Mouse (Mus musculus): Measurements from ENCODE around the gene Scube3.

Gene Scube3

GRCm38 (mm10) chr17:28141771-28142699 lies at the start of gene Scube3:
Gene Scube3 (plus strand): TSS chr17:28142141.
- DNase-seq = no peak

GRCm38 (mm10) chr17:28092297-28092696 lies 49.6 kb upstream of the Scube3 start:
- no peak for DNase-seq

DNA sequence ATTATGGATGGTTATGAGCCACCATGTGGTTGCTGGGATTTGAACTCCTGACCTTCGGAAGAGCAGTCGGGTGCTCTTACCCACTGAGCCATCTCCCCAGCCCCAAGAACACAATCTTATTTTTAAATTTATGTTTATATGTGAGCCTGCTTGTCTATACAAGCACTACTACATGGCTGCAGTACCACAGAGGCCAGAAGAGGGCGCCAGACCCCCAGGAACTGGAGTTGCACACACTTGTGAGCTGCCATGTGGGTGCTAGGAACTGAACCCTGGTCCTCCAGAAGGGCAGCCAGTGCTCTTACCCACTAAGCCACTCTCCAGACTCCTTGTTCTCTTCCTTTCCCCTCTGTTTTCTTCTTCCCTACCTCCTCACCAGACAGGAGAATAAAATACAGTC lies 48.1 kb upstream of the Scube3 start:
- no peak for DNase-seq

GRCm38 (mm10) chr17:28096418-28096817 lies 45.5 kb upstream of the Scube3 start:
- no peak for DNase-seq

DNA sequence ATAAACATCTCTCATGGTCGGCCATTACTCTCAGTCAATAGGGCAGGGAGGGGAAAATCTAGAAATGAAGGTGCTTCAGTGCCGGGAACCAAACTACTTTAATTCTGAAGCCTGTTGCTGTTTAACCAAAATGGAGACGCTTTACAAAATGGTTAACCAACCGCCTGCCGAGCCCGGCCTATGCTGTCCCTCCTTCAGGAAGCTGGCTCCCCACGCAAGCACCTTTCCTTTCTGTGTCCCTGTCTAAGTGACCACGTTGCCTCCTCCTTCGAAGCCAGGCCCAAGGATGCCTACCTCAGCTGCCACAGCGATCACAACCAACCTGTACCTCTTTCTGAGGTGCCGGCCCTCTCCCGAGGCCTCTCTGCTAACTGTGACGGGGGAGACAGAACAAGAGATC lies 44.6 kb upstream of the Scube3 start:
- no peak for DNase-seq

DNA sequence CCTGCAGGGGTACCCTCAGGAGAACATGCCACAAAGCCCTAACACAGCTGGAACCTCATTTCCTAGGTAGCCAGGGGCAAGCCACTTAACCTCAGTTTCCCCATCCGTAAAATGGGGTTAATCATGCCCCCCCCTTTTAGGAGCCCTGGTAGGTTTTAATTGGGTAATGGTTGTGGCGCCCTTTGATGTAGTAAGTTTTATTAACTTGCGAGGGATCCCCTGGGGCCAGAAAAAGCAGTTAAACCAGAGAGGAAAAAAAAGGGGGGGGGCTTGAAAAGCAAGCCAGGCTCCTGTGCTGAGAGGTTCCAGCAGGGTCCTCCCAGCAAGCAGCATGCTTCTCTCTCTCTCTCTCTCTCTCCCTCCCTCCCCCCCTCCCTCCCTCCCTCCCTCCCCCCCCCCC lies 42.9 kb upstream of the Scube3 start:
- DNase-seq = no peak

DNA sequence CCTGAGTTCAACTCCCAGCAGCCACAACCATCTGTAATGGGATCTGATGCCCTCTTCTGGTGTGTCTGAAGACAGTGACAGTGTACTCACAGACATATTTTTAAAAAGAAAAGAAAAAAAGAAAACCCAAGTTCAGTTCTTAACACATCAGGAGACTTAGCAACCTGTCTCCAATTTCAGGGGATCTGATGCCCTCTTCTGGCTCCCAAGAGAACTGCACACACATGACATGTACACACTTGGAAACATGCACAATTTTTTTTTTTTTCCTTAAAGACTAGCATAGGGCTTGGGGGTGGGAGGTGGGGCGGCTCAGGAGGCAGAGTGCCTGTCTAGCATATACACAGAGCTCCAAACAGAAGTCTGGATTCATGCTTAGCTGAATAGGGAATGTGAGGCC lies 41.3 kb upstream of the Scube3 start:
- no peak for DNase-seq

DNA sequence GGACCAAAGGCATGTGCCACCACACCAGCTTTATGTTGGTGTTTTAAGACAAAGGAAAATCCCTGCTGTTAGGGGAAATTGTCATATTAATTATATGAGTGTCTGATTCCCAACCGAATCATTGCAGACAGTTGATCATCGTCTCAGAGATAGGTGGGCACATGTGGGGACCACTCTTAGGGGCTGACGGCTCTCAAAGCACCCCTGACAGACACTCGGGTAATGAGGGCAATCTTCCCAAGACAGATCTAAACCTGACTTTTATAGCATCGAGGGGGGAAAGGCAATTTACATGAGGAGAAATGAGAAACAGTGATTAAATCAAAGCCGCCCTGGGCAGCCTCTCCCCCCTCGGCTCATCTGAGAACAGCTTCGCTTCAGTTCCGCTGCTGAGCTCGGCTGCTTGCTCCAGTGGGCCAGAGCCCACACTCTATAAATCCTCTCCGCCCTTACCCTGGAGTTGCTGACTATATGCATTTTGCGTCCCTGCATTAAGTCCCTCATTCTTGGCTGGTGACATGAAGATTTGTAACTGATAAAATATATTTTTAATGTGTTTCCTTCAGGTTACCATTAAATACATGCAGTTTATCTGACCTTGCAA lies 40.6 kb upstream of the Scube3 start:
- DNase-seq = no peak

- DNase-seq = no peak
These were observed 40.0 kb upstream of the Scube3 start for GRCm38 (mm10) chr17:28101902-28102319.

DNA sequence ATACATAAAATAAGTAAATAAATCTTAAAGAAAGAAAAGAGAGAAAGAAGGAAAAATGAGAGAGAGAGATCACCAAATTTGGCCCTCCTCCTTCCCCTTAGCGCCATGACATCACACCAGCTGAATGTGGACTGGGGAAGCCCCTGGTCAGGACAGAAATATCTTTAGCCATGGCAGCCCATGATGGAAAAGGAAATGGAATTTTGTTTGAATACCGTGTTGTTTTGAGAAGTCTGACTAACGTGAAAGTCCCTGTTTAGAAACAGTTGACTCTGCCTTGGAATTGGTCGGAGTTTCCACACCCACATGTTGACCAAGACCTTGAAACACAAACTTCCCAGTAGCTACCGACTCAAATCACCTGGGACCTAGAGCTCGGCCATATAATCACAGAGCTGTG lies 37.5 kb upstream of the Scube3 start:
- DNase-seq = no peak

DNA sequence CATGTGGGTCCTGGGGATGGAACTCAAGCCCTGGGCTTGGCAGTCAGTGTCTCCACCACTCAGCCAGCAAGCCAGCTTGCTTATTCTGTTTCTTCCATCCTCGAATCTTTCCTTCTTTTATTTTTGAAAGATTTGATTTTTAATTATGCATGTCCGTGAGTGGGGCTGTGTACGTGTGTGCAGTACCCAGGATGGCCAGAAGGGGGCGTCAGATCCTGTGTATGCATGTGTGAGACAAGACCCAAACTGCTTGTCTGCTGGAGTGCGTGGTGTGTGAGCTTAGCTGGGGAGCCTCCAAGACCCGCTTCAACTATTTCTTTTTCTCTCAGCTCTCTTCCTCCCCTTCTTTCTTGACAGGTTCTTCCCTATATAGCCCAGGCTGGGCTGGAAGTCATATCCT lies 35.6 kb upstream of the Scube3 start:
- DNase-seq = no peak

DNA sequence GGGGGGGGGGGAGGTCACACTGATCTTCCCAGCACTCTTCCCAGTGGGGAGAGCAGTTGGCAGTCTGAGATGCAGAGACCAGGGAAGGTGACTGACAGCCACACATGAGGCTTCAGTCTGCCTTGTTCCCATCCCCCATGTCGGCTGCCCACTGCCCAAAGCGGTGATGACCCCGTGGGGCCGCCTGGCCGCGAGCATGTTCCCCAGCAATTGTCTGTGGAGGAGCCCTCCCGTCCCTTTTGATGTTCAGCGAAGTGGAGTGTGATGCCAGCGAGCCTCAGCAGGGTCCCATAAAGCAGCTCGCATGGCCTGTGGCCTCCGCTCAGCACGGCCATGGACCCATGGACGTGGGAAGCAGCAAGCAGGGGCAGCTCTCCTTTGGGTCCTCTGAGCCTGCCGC lies 34.7 kb upstream of the Scube3 start:
- DNase-seq = no peak

- DNase-seq = no peak
These were observed 29.7 kb upstream of the Scube3 start for GRCm38 (mm10) chr17:28112266-28112665.

DNA sequence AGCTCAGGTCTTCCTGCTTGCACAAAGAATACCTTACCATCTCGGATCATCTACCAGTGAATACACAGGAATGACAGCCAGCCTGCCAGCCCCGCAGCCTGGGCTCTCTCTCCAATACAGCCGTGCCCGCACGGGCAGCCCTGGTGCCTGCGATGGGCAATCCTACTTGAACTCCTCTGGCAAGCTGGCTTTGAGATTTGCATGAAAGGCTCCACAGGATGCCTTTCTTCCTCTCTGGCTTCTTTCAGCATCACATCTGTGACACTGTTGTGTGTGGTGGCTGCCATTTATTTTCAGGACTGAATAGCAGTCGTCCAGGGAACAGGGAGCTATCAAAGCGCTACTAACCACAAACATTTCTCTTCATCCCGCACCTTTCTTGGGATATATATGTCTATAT lies 25.6 kb upstream of the Scube3 start:
- no peak for DNase-seq

GRCm38 (mm10) chr17:28117451-28118209 lies 24.3 kb upstream of the Scube3 start:
- no peak for DNase-seq

- no peak for DNase-seq
These were observed 21.5 kb upstream of the Scube3 start for GRCm38 (mm10) chr17:28120460-28120859.

DNA sequence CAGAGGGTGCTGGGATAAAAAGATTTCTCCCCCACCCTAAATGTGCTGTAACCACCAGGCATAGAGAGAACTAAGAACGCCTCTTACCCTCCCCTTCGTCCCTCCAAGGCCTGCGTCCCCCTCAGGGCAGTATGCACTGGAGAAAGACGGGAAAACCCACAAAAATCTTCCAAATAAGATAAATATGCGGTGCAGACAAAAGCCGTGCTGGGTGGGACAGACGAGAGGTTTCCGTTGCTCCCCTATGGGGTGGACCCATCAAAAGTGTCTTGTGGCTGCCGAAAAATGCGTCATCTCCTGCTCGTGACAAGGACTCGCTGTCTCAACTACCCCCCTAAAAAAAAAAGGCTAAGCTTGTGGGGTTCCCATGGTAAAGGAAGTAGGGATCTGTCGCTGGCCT lies 19.0 kb upstream of the Scube3 start:
- DNase-seq = no peak

GRCm38 (mm10) chr17:28123627-28124026 lies 18.3 kb upstream of the Scube3 start:
- no peak for DNase-seq

GRCm38 (mm10) chr17:28124368-28124767 lies 17.6 kb upstream of the Scube3 start:
- DNase-seq = no peak

DNA sequence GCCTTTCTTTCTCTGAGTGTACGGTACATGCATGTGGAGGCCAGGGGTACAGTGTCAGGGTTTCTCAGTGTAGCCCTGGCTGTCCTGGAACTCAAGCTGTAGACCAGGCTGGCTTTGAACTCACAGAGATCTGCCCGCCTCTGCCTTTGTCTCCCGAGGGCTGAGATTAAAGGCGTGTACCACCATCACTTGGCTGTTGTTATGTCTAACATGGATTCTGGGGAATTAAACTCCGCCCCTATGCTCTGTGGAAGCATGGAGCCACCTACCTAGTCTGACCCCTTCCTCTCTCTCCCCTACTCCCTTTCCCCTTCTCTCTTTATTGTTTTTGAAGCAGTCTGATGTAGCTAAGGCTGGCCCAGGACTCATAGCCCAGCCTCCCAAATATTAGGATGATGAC lies 12.1 kb upstream of the Scube3 start:
- no peak for DNase-seq

GRCm38 (mm10) chr17:28130391-28131125 lies 11.4 kb upstream of the Scube3 start:
- DNase-seq = no peak

- DNase-seq = no peak
These were observed 10.8 kb upstream of the Scube3 start for GRCm38 (mm10) chr17:28131156-28131555.

DNA sequence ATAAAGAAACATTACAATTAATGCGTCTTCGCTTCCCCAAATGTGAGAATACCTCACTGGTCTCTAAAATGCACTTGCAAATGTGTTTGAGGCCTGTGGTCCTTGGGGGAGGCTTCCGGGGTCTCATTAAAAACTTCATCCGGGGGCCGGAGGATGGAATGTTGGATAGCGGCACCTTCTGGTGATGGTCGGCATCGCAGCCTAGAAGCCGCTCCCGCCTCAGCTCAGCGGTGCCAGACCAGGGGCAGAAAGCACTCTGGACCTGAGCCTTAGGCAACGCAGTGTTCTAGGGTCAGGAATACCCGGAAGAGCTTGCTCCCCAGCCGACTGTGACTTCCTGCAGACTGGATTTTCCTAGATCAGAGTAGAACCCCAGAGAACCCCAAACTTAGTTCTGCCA lies 8.7 kb upstream of the Scube3 start:
- DNase-seq = peak in 1 of 2 experiments; percentile 51

Data from spleen, adult 18-20 months (tissue).